8 mouse cellular contexts compared by ENCODE assay signal in genomic region chr10:39557851-39558250, GRCm38 (mm10). TPM values are rescaled to one million over a fixed set of nuclear protein-coding genes. Genes with fewer than 3 reads are reported as not detected.
DNase-seq lines count a peak whose midpoint lies in the region; ATAC-seq and TF ChIP-seq lines count a peak whose summit lies in the region.

No protein-coding gene starts in this region.

- WGBS in forebrain, embryonic 10.5 days: 49% methylated on average over 7 of the region's 7 CpGs
- 59% methylated on average over 7 of the region's 7 CpGs for WGBS in forebrain, embryonic 16.5 days
- 59% methylated on average over 7 of the region's 7 CpGs for WGBS in heart, adult 2 months

- intact Hi-C loops in heart, adult 2 months (cut with DNase I): loop anchor here (5.0 kb wide), 1 partner anchor 174 kb away; the partner anchor contains the start of gene Rev3l

- TF ChIP-seq POLR2A in heart, adult 2 months (IDR thresholded peaks at IDR 0.05; ENCODE audit: insufficient read depth, low read depth, low read length): peak; percentile 51

- H3K27me3 ChIP-seq in forebrain, embryonic 10.5 days (ENCODE audit: poor library complexity, severe bottlenecking): no peaks in the 10 kb centered on the region
- H3K27me3 ChIP-seq in forebrain, embryonic 16.5 days (replicated peaks; ENCODE audit: control insufficient read depth, insufficient read depth, low read length): no peaks in the 10 kb centered on the region
- no peaks in the 10 kb centered on the region for H3K27me3 ChIP-seq in heart, adult 2 months (ENCODE audit: control insufficient read depth, insufficient read depth, low read length)

- no peaks in the 10 kb centered on the region for H3K79me2 ChIP-seq in heart, adult 2 months (replicated peaks; ENCODE audit: control insufficient read depth, insufficient read depth, low read length)

- ATAC-seq in forebrain, embryonic 16.5 days: no peak

- peaks cover 21% of the 10 kb centered on the region for H3K36me3 ChIP-seq in forebrain, embryonic 10.5 days (replicated peaks)
- no peaks in the 10 kb centered on the region for H3K36me3 ChIP-seq in forebrain, embryonic 16.5 days (ENCODE audit: control insufficient read depth, insufficient read depth)
- H3K36me3 ChIP-seq in heart, adult 2 months (ENCODE audit: control insufficient read depth, insufficient read depth, low read length): peaks cover 7% of the 10 kb centered on the region

- no peak overlapping the region for H3K4me3 ChIP-seq in forebrain, embryonic 10.5 days
- no peak overlapping the region for H3K4me3 ChIP-seq in forebrain, embryonic 16.5 days (replicated peaks; ENCODE audit: low read length)
- H3K4me3 ChIP-seq in heart, adult 2 months: no peak overlapping the region

- TF ChIP-seq EP300 in heart, adult 2 months (IDR thresholded peaks at IDR 0.05; ENCODE audit: insufficient read depth, low read depth, low read length): 0 out of 2 replicates have a peak, but pooled peaks have one; percentile 62

- no peak for TF ChIP-seq CTCF in heart, adult 2 months (IDR thresholded peaks at IDR 0.05)

- H3K4me2 ChIP-seq in forebrain, embryonic 16.5 days (ENCODE audit: low read length): no peak overlapping the region

- peaks cover 93% of the 10 kb centered on the region for H3K4me1 ChIP-seq in forebrain, embryonic 10.5 days
- peaks cover 35% of the 10 kb centered on the region for H3K4me1 ChIP-seq in forebrain, embryonic 16.5 days (replicated peaks; ENCODE audit: control insufficient read depth, insufficient read depth, low read length)
- H3K4me1 ChIP-seq in heart, adult 2 months (ENCODE audit: control insufficient read depth, insufficient read depth, low read length): peaks cover 19% of the 10 kb centered on the region

- no peaks in the 10 kb centered on the region for H3K9me3 ChIP-seq in forebrain, embryonic 10.5 days
- H3K9me3 ChIP-seq in forebrain, embryonic 16.5 days (ENCODE audit: control insufficient read depth, low read length): no peaks in the 10 kb centered on the region

- no peak overlapping the region; the same call in 1 of the 2 replicates for H3K9ac ChIP-seq in forebrain, embryonic 16.5 days (replicated peaks; ENCODE audit: low read depth, low read length)
- 0 out of 2 replicates have a peak overlapping the region, but pooled peaks have one; percentile 16 for H3K9ac ChIP-seq in heart, adult 2 months (ENCODE audit: low read depth, low read length)

- DNase-seq in forebrain, embryonic 10.5 days (ENCODE audit: extremely low spot score, low spot score): no peak
- DNase-seq in heart, adult 2 months: peak; percentile 47 to 66
- peak; percentile 62 for DNase-seq in kidney, adult 11 months
- DNase-seq in lung, postnatal 25 days (ENCODE audit: low spot score): peak; percentile 78
- DNase-seq in thymus, postnatal 25 days: no peak
- DNase-seq in thymus, postnatal 36 days: no peak
- no peak for DNase-seq in cerebellum, postnatal 10 days

- peak overlapping the region; percentile 78 for H3K27ac ChIP-seq in forebrain, embryonic 10.5 days
- no peak overlapping the region; the same call in 1 of the 2 replicates for H3K27ac ChIP-seq in forebrain, embryonic 16.5 days (ENCODE audit: low read length)
- H3K27ac ChIP-seq in heart, adult 2 months: peak overlapping the region; percentile 49

RNA-seq across cellular contexts. Expression of gene Traf3ip2, which starts 54.9 kb away (rescaled TPM):
- polyA plus RNA-seq in forebrain, embryonic 10.5 days (2016; fragmentation: Nextera tagmentation; extraction: Ambion mirVana): 10.3 and 11.7 TPM in 2 replicates
- polyA plus RNA-seq in forebrain, embryonic 16.5 days (2015; fragmentation: Nextera tagmentation; extraction: Ambion mirVana): 6.3 and 6.9 TPM in 2 replicates
- total RNA-seq in heart, adult 2 months (2021): 1 to 10 TPM; 5.0 to 6.5 TPM
- polyA plus RNA-seq in heart, adult 2 months (2012; rRNA removed): 7.1 and 7.8 TPM in 2 replicates

Comparison
In these comparisons a context has a peak if more than half of its experiments do, and no peak if none do; other contexts are left out.
1. DNase-seq: peak in heart, adult 2 months (2 of 2), kidney, adult 11 months (single experiment) and lung, postnatal 25 days (single experiment); none in forebrain, embryonic 10.5 days (single experiment), thymus, postnatal 25 days (single experiment), thymus, postnatal 36 days (0 of 2) and cerebellum, postnatal 10 days (0 of 2).